Mouse (Mus musculus) forebrain, postnatal 0 days (tissue): ENCODE results near the gene Tspo. TPM values are rescaled to one million over a fixed set of nuclear protein-coding genes. Genes with fewer than 3 reads are reported as not detected.

ENCODE experiments used
- ATAC-seq: fragments of 200-750 bp; cut with Nextera tagmentation; 2 replicates; pipeline ENCODE4 v1.8.0; 2017; ENCODE audit warnings: mild to moderate bottlenecking, moderate library complexity
- DNase-seq: peaks from one replicate; pipeline ENCODE4 v3.0.0-alpha.2; 2015
- H3K27ac ChIP-seq: fragments of 300-500 bp; sonication (generic); 2 replicates; pipeline ENCODE4 v1.5.1; 2014; ENCODE audit warnings: low read depth, mild to moderate bottlenecking, antibody characterized with exemption, low read length, moderate library complexity, mixed read lengths
- H3K27me3 ChIP-seq: fragments of 300-500 bp; sonication (generic); 2 replicates; pipeline ENCODE4 v1.6.1; 2014; ENCODE audit warnings: mild to moderate bottlenecking, low read length, mixed read lengths; ENCODE audit not compliant: insufficient read depth
- H3K36me3 ChIP-seq: fragments of 300-500 bp; sonication (generic); 2 replicates; pipeline ENCODE4 v1.6.1; 2014; ENCODE audit warnings: mild to moderate bottlenecking, moderate library complexity; ENCODE audit not compliant: insufficient read depth
- H3K4me1 ChIP-seq: fragments of 300-500 bp; sonication (generic); 2 replicates; pipeline ENCODE4 v1.6.1; 2014; ENCODE audit warnings: antibody characterized with exemption; ENCODE audit not compliant: insufficient read depth
- H3K4me2 ChIP-seq: fragments of 300-500 bp; sonication (generic); 2 replicates; pipeline ENCODE4 v1.6.1; 2014; ENCODE audit warnings: low read depth, mild to moderate bottlenecking, moderate library complexity
- H3K4me3 ChIP-seq: fragments of 300-500 bp; sonication (generic); 2 replicates; pipeline ENCODE4 v1.5.1; 2014; ENCODE audit warnings: low read depth, low read length, mixed read lengths
- H3K9ac ChIP-seq: fragments of 300-500 bp; sonication (generic); 2 replicates; pipeline ENCODE4 v1.6.1; 2014; ENCODE audit warnings: mild to moderate bottlenecking
- H3K9me3 ChIP-seq: fragments of 300-500 bp; sonication (generic); 2 replicates; pipeline ENCODE4 v1.6.1; 2016; ENCODE audit warnings: low read length
- CTCF ChIP-seq: sonication (generic); IDR thresholded peaks from 2 replicates; pipeline ENCODE4 v1.5.1; 2016; ENCODE audit warnings: antibody characterized with exemption, control low read depth, low read depth
- WGBS: fragments of 180-500 bp; shearing (Covaris S2); extraction: QIAGEN DNeasy Blood & Tissue Kit; methylation state at CpG from one replicate; pipeline ENCODE4 v1.1.7; 2014; 5-methylcytosine and 5-hydroxymethylcytosine counted together
- polyA plus RNA-seq: library from polyadenylated mRNA; unstranded; fragments of >200 nt; fragmentation: Nextera tagmentation; extraction: Ambion mirVana; gene quantifications from 2 replicates; pipeline ENCODE4 v1.2.1, GENCODE M21; 2015
- total RNA-seq: library from RNA; depleted of rRNA; stranded (reverse); fragments of >200 nt; gene quantifications from 2 replicates; pipeline ENCODE4 v1.2.3, GENCODE M21; 2014

Tspo gene
- total and polyA plus RNA-seq, 2 experiments from 2014 or later, result 5.7 to 15.3 TPM

- no peak for ATAC-seq
- Histone ChIP-seq H3K9ac (no peak overlapping the region), H3K9me3 (no peaks in the 10 kb centered on the region), H3K36me3 (peaks cover 96% of the 10 kb centered on the region), H3K4me3 (no peak overlapping the region), H3K4me1 (no peaks in the 10 kb centered on the region), H3K27me3 (no peaks in the 10 kb centered on the region), H3K4me2 (no peak overlapping the region), H3K27ac (no peak overlapping the region)
- TF ChIP-seq CTCF, result no peak
- WGBS, result 79% methylated on average over 4 of the region's 4 CpGs
- DNase-seq, result no peak
Observed at GRCm38 (mm10) chr15:83582931-83583330, 19.5 kb downstream of the Tspo start.

- H3K4me3 ChIP-seq, result no peak overlapping the region
- ATAC-seq (no peak), DNase-seq (no peak)
- no peaks in the 10 kb centered on the region for H3K27me3 ChIP-seq
- peak; percentile 35 for TF ChIP-seq CTCF
- H3K36me3 ChIP-seq, result peaks cover 94% of the 10 kb centered on the region
- no peak overlapping the region for H3K4me2 ChIP-seq
- no peaks in the 10 kb centered on the region for H3K9me3 ChIP-seq
- H3K4me1 ChIP-seq, result no peaks in the 10 kb centered on the region
- no peak overlapping the region for H3K27ac ChIP-seq
- 75% methylated on average over 8 of the region's 8 CpGs for WGBS
- no peak overlapping the region for H3K9ac ChIP-seq
Observed at GRCm38 (mm10) chr15:83583419-83584156, 20.2 kb downstream of the Tspo start.

GRCm38 (mm10) chr15:83584741-83585220 is 21.4 kb downstream of the Tspo start:
- Histone ChIP-seq H3K9me3 (no peaks in the 10 kb centered on the region), H3K4me1 (no peaks in the 10 kb centered on the region), H3K4me3 (no peak overlapping the region), H3K27ac (no peak overlapping the region), H3K27me3 (no peaks in the 10 kb centered on the region), H3K9ac (no peak overlapping the region), H3K4me2 (no peak overlapping the region), H3K36me3 (peaks cover 82% of the 10 kb centered on the region)
- no peak for TF ChIP-seq CTCF
- ATAC-seq (no peak), DNase-seq (no peak)
- 93% methylated on average over 6 of the region's 6 CpGs for WGBS

- TF ChIP-seq CTCF, result no peak
- H3K9me3 ChIP-seq, result no peaks in the 10 kb centered on the region
- 90% methylated on average over 4 of the region's 4 CpGs for WGBS
- H3K4me1 ChIP-seq, result peaks cover 16% of the 10 kb centered on the region; the same call in 1 of the 2 replicates
- H3K36me3 ChIP-seq, result peaks cover 30% of the 10 kb centered on the region
- no peak overlapping the region for H3K4me2 ChIP-seq
- no peak overlapping the region for H3K27ac ChIP-seq
- H3K4me3 ChIP-seq, result no peak overlapping the region
- no peak for ATAC-seq
- DNase-seq, result no peak
- no peak overlapping the region for H3K9ac ChIP-seq
- no peaks in the 10 kb centered on the region for H3K27me3 ChIP-seq
Observed at GRCm38 (mm10) chr15:83590841-83591240, 27.4 kb downstream of the Tspo start.

- no peak overlapping the region for H3K9ac ChIP-seq
- H3K27ac ChIP-seq, result no peak overlapping the region
- H3K36me3 ChIP-seq, result peaks cover 21% of the 10 kb centered on the region
- H3K4me3 ChIP-seq, result no peak overlapping the region
- H3K9me3 ChIP-seq, result no peaks in the 10 kb centered on the region
- no peak overlapping the region for H3K4me2 ChIP-seq
- peaks cover 16% of the 10 kb centered on the region; the same call in 1 of the 2 replicates for H3K4me1 ChIP-seq
- WGBS, result 95% methylated on average over 6 of the region's 6 CpGs
- no peak for DNase-seq
- TF ChIP-seq CTCF, result no peak
- H3K27me3 ChIP-seq, result no peaks in the 10 kb centered on the region
- ATAC-seq, result no peak
Observed at GRCm38 (mm10) chr15:83591758-83592157, 28.4 kb downstream of the Tspo start.

- no peaks in the 10 kb centered on the region for H3K9me3 ChIP-seq
- H3K27ac ChIP-seq, result no peak overlapping the region
- H3K4me1 ChIP-seq, result peaks cover 16% of the 10 kb centered on the region; the same call in 1 of the 2 replicates
- DNase-seq, result no peak
- TF ChIP-seq CTCF, result no peak
- ATAC-seq, result no peak
- H3K4me3 ChIP-seq, result no peak overlapping the region
- H3K9ac ChIP-seq, result no peak overlapping the region
- H3K27me3 ChIP-seq, result no peaks in the 10 kb centered on the region
- H3K36me3 ChIP-seq, result peaks cover 13% of the 10 kb centered on the region; the same call in 1 of the 2 replicates
- WGBS, result 85% methylated on average over 8 of the region's 8 CpGs
- H3K4me2 ChIP-seq, result no peak overlapping the region
Observed at GRCm38 (mm10) chr15:83592260-83593188, 29.1 kb downstream of the Tspo start.
